Mouse (Mus musculus) midbrain, embryonic 11.5 days (tissue): ENCODE measurements around the gene Pmp22. TPM values are rescaled to one million over a fixed set of nuclear protein-coding genes. Genes with fewer than 3 reads are reported as not detected.

ENCODE experiments used
- ATAC-seq: fragments of 200-750 bp; cut with Nextera tagmentation; 2 replicates; pipeline ENCODE4 v1.8.0; 2017; ENCODE audit warnings: moderate TSS enrichment, moderate library complexity; ENCODE audit not compliant: low FRiP score
- DNase-seq: peaks from one replicate; pipeline ENCODE4 v3.0.0; 2015; ENCODE audit warnings: low spot score; ENCODE audit errors: missing footprints
- H3K27ac ChIP-seq: fragments of 300-500 bp; sonication (generic); 2 replicates; pipeline ENCODE4 v1.5.1; 2014; ENCODE audit warnings: low read depth, low read length
- H3K27me3 ChIP-seq: fragments of 300-500 bp; sonication (generic); 2 replicates; pipeline ENCODE4 v1.6.1; 2014; ENCODE audit warnings: mild to moderate bottlenecking, low read length, moderate library complexity, mixed read lengths; ENCODE audit not compliant: control insufficient read depth, insufficient read depth
- H3K36me3 ChIP-seq: fragments of 300-500 bp; sonication (generic); 2 replicates; pipeline ENCODE4 v1.6.1; 2014; ENCODE audit warnings: mild to moderate bottlenecking, low read length, moderate library complexity, mixed read lengths; ENCODE audit not compliant: control insufficient read depth, insufficient read depth
- H3K4me1 ChIP-seq: fragments of 300-500 bp; sonication (generic); 2 replicates; pipeline ENCODE4 v1.6.1; 2014; ENCODE audit warnings: low read length; ENCODE audit not compliant: control insufficient read depth, insufficient read depth
- H3K4me2 ChIP-seq: fragments of 300-500 bp; sonication (generic); 2 replicates; pipeline ENCODE4 v1.6.1; 2014; ENCODE audit warnings: mild to moderate bottlenecking, moderate library complexity
- H3K4me3 ChIP-seq: fragments of 300-500 bp; sonication (generic); 2 replicates; pipeline ENCODE4 v1.5.1; 2014; ENCODE audit warnings: low read depth, low read length
- H3K9ac ChIP-seq: fragments of 300-500 bp; sonication (generic); 2 replicates; pipeline ENCODE4 v1.6.1; 2014; ENCODE audit warnings: low read length
- H3K9me3 ChIP-seq: fragments of 300-500 bp; sonication (generic); 2 replicates; pipeline ENCODE4 v1.6.1; 2016; ENCODE audit warnings: low read length; ENCODE audit not compliant: control insufficient read depth
- WGBS: fragments of 180-500 bp; shearing (Covaris S2); extraction: QIAGEN DNeasy Blood & Tissue Kit; methylation state at CpG from one replicate; pipeline ENCODE4 v1.1.7; 2014; 5-methylcytosine and 5-hydroxymethylcytosine counted together
- polyA plus RNA-seq: library from polyadenylated mRNA; unstranded; fragments of >200 nt; fragmentation: Nextera tagmentation; extraction: Ambion mirVana; gene quantifications from 2 replicates; pipeline ENCODE4 v1.2.1, GENCODE M21; 2014

Pmp22 gene
- polyA plus RNA-seq, 1 experiment from 2014 or later = 34.9 TPM

- 26% methylated on average over 7 of the region's 7 CpGs for WGBS
- H3K4me2 ChIP-seq = no peak overlapping the region
- no peak overlapping the region for H3K9ac ChIP-seq
- H3K9me3 ChIP-seq = no peaks in the 10 kb centered on the region
- peak; percentile 93 for ATAC-seq
- H3K27me3 ChIP-seq = no peaks in the 10 kb centered on the region
- H3K4me3 ChIP-seq = no peak overlapping the region
- peak; percentile 91 for DNase-seq
- H3K27ac ChIP-seq = peak overlapping the region; percentile 44
- H3K36me3 ChIP-seq = no peaks in the 10 kb centered on the region
- peaks cover 11% of the 10 kb centered on the region for H3K4me1 ChIP-seq
Measured at GRCm38 (mm10) chr11:63180262-63181101, 51.7 kb downstream of the Pmp22 start.

- Histone ChIP-seq H3K9ac (no peak overlapping the region), H3K4me1 (no peaks in the 10 kb centered on the region), H3K36me3 (no peaks in the 10 kb centered on the region), H3K4me2 (no peak overlapping the region), H3K4me3 (no peak overlapping the region), H3K27me3 (no peaks in the 10 kb centered on the region), H3K9me3 (no peaks in the 10 kb centered on the region), H3K27ac (no peak overlapping the region)
- DNase-seq = no peak
- ATAC-seq = no peak
- WGBS = 87% methylated on average over 7 of the region's 7 CpGs
Measured at GRCm38 (mm10) chr11:63188803-63189202, 60.0 kb downstream of the Pmp22 start.

GRCm38 (mm10) chr11:63198070-63198469, 69.3 kb downstream of the Pmp22 start:
- WGBS = 9% methylated on average over 4 of the region's 4 CpGs
- no peak for DNase-seq
- Histone ChIP-seq H3K27ac (no peak overlapping the region), H3K4me3 (no peak overlapping the region), H3K9me3 (no peaks in the 10 kb centered on the region; the same call in 1 of the 2 replicates), H3K9ac (no peak overlapping the region), H3K27me3 (no peaks in the 10 kb centered on the region), H3K4me2 (no peak overlapping the region), H3K36me3 (no peaks in the 10 kb centered on the region), H3K4me1 (no peaks in the 10 kb centered on the region)
- ATAC-seq = no peak

GRCm38 (mm10) chr11:63201989-63202535, 73.3 kb downstream of the Pmp22 start:
- H3K4me3 ChIP-seq = no peak overlapping the region
- ATAC-seq (no peak), DNase-seq (no peak)
- no peaks in the 10 kb centered on the region; the same call in 1 of the 2 replicates for H3K9me3 ChIP-seq
- no peak overlapping the region for H3K4me2 ChIP-seq
- H3K9ac ChIP-seq = no peak overlapping the region
- H3K4me1 ChIP-seq = no peaks in the 10 kb centered on the region
- H3K27ac ChIP-seq = no peak overlapping the region
- H3K36me3 ChIP-seq = no peaks in the 10 kb centered on the region
- no peaks in the 10 kb centered on the region for H3K27me3 ChIP-seq
- 77% methylated on average over 3 of the region's 3 CpGs for WGBS

Other genes starting within 250 kb of the Pmp22 start
- gene Tvp23b, start 249.5 kb upstream of the Pmp22 start, polyA plus RNA-seq = 44.4 and 48.7 TPM in 2 replicates
- gene Cdrt4, start 177.8 kb upstream of the Pmp22 start, polyA plus RNA-seq = 0.32 TPM in 1 of 2 replicates, not detected in the other
- gene Tekt3, start 67.3 kb upstream of the Pmp22 start, polyA plus RNA-seq = not detected in 2 replicates